Mouse (Mus musculus) forebrain, embryonic 14.5 days (tissue): ENCODE results near the gene Rffl. TPM values are rescaled to one million over a fixed set of nuclear protein-coding genes. Genes with fewer than 3 reads are reported as not detected.

Experiments
- ATAC-seq: fragments of 200-750 bp; cut with Nextera tagmentation; 2 replicates; pipeline ENCODE4 v1.8.0; 2017; ENCODE audit warnings: mild to moderate bottlenecking, moderate library complexity
- DNase-seq: peaks from one replicate; pipeline ENCODE4 v3.0.0-alpha.2; 2015; ENCODE audit warnings: low spot score
- H3K27ac ChIP-seq: fragments of 300-500 bp; sonication (generic); 2 replicates; pipeline ENCODE4 v1.5.1; 2014; ENCODE audit warnings: low read depth, mild to moderate bottlenecking, control low read depth, low read length, moderate library complexity
- H3K27me3 ChIP-seq: fragments of 300-500 bp; sonication (generic); replicated peaks from 2 replicates; pipeline ENCODE4 v1.6.1; 2014; ENCODE audit warnings: low read length, control low read depth, mixed read lengths; ENCODE audit not compliant: control insufficient read depth, insufficient read depth
- H3K36me3 ChIP-seq: fragments of 300-500 bp; sonication (generic); 2 replicates; pipeline ENCODE4 v1.6.1; 2014; ENCODE audit warnings: low read length, control low read depth; ENCODE audit not compliant: control insufficient read depth, insufficient read depth
- H3K4me1 ChIP-seq: fragments of 300-500 bp; sonication (generic); 2 replicates; pipeline ENCODE4 v1.6.1; 2014; ENCODE audit warnings: antibody characterized with exemption, low read length, control low read depth; ENCODE audit not compliant: control insufficient read depth, insufficient read depth
- H3K4me2 ChIP-seq: fragments of 300-500 bp; sonication (generic); 2 replicates; pipeline ENCODE4 v1.6.1; 2014; ENCODE audit warnings: mild to moderate bottlenecking, control low read depth, low read length
- H3K4me3 ChIP-seq: fragments of 300-500 bp; sonication (generic); 2 replicates; pipeline ENCODE4 v1.5.1; 2014; ENCODE audit warnings: low read depth, low read length, control low read depth
- H3K9ac ChIP-seq: fragments of 300-500 bp; sonication (generic); 2 replicates; pipeline ENCODE4 v1.6.1; 2014; ENCODE audit warnings: mild to moderate bottlenecking, low read length, control low read depth, moderate library complexity
- H3K9me3 ChIP-seq: fragments of 300-500 bp; sonication (generic); replicated peaks from 2 replicates; pipeline ENCODE4 v1.6.1; 2016; ENCODE audit warnings: low read length, control low read depth, mixed read lengths; ENCODE audit not compliant: control insufficient read depth
- WGBS: fragments of 180-500 bp; shearing (Covaris S2); extraction: QIAGEN DNeasy Blood & Tissue Kit; methylation state at CpG from one replicate; pipeline ENCODE4 v1.1.7; 2014; 5-methylcytosine and 5-hydroxymethylcytosine counted together
- polyA plus RNA-seq: library from polyadenylated mRNA; unstranded; fragments of >200 nt; fragmentation: Nextera tagmentation; extraction: Ambion mirVana; gene quantifications from 2 replicates; pipeline ENCODE4 v1.2.1, GENCODE M21; 2014

The Rffl gene
- polyA plus RNA-seq, 1 experiment from 2014 or later = 9.8 TPM

GRCm38 (mm10) chr11:82866850-82867564, 4.0 kb downstream of the Rffl start:
- whole genome bisulfite sequencing = 29% methylated on average over 7 of the region's 7 CpGs
- Histone ChIP-seq H3K4me2 (no peak overlapping the region), H3K36me3 (no peaks in the 10 kb centered on the region), H3K4me3 (no peak overlapping the region), H3K27ac (no peak overlapping the region), H3K4me1 (peaks cover 25% of the 10 kb centered on the region), H3K9me3 (no peaks in the 10 kb centered on the region), H3K27me3 (no peaks in the 10 kb centered on the region), H3K9ac (no peak overlapping the region)
- DNase-seq (no peak), ATAC-seq (no peak)

DNA sequence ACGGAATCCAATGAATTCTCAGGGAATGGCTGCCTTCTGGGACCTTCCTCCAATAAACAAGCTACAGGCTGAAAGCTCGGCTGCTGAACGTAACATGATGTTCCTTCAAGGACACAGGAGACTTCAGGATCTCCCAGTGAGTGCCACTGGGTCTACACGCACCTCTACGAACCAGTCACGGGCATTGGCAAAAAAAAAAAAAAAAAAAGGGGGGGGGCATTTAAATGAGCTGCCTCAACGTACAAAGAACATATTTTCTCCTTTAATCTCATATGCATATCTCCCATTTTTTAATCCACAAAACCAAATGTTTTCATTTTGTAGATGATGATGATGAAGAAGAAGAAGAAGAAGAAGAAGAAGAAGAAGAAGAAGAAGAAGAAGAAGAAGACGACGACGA, 5.1 kb downstream of the Rffl start:
- Histone ChIP-seq H3K36me3 (no peaks in the 10 kb centered on the region), H3K4me2 (no peak overlapping the region), H3K27me3 (no peaks in the 10 kb centered on the region), H3K27ac (no peak overlapping the region), H3K4me1 (peaks cover 30% of the 10 kb centered on the region), H3K9ac (no peak overlapping the region), H3K4me3 (no peak overlapping the region), H3K9me3 (no peaks in the 10 kb centered on the region)
- DNase-seq = no peak
- WGBS = 86% methylated on average over 10 of the region's 10 CpGs
- ATAC-seq = no peak

DNA sequence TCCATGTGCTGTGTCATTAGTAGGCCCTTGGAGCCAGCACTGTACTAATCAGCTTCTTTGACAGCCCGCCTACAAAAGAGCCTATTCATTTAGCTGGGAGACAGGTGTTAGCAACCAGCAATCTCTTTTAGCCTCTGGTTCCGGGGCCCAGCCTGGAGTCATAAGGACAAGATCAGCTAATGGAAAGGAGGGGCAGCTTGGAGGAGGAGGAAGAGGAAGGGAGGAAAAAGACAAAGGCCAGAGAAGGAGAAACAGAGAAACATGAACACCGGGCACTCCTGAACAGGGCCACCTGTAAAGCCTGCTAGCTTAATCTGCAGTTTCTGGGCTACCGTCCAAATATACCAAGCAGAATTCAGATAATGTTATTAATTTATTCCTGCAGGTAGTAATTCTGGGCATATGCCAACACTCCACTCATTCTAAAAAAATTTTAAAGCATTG, 7.5 kb downstream of the Rffl start:
- peaks cover 30% of the 10 kb centered on the region for H3K4me1 ChIP-seq
- H3K9me3 ChIP-seq = no peaks in the 10 kb centered on the region
- H3K27ac ChIP-seq = peak overlapping the region; percentile 81
- WGBS = 8% methylated on average over 4 of the region's 4 CpGs
- no peak overlapping the region for H3K4me2 ChIP-seq
- ATAC-seq (peak; percentile 84), DNase-seq (peak; percentile 77)
- H3K4me3 ChIP-seq = no peak overlapping the region
- H3K36me3 ChIP-seq = no peaks in the 10 kb centered on the region
- no peak overlapping the region for H3K9ac ChIP-seq
- H3K27me3 ChIP-seq = no peaks in the 10 kb centered on the region

DNA sequence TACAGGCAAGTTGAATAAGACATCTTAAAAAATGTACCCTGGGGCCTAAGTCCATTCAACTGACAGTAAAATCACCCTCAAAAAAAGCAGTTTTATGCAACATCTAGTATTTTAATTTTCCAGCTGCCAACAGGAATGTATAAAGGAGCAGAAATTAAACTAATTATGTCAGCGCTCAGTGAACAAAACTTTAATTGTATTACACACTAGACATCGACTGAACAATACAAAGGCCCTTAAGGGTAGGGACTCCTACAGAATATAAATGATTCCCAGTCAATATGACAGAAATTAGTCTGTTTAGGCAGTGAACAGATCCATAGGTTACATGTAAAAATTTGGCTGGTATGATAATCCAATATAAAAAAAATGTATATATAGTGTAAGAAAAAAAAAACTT, 8.0 kb downstream of the Rffl start:
- ATAC-seq (peak; percentile 81), DNase-seq (peak; percentile 73)
- Histone ChIP-seq H3K27me3 (no peaks in the 10 kb centered on the region), H3K9me3 (no peaks in the 10 kb centered on the region), H3K27ac (peak overlapping the region; percentile 81), H3K4me3 (no peak overlapping the region), H3K9ac (no peak overlapping the region), H3K4me1 (peaks cover 30% of the 10 kb centered on the region), H3K36me3 (no peaks in the 10 kb centered on the region), H3K4me2 (0 out of 2 replicates have a peak overlapping the region, but pooled peaks have one; percentile 1)
- WGBS = 4% methylated on average over 2 of the region's 2 CpGs

GRCm38 (mm10) chr11:82862638-82863037, 8.4 kb downstream of the Rffl start:
- ATAC-seq (peak; percentile 24; the same call in 1 of the 2 replicates), DNase-seq (no peak)
- Histone ChIP-seq H3K36me3 (no peaks in the 10 kb centered on the region), H3K27ac (peak overlapping the region; percentile 76), H3K27me3 (no peaks in the 10 kb centered on the region), H3K9ac (no peak overlapping the region), H3K4me3 (no peak overlapping the region), H3K9me3 (no peaks in the 10 kb centered on the region), H3K4me2 (0 out of 2 replicates have a peak overlapping the region, but pooled peaks have one; percentile 1), H3K4me1 (peaks cover 30% of the 10 kb centered on the region)
- 14% methylated on average over 9 of the region's 9 CpGs for WGBS

GRCm38 (mm10) chr11:82861558-82861957, 9.5 kb downstream of the Rffl start:
- H3K4me2 ChIP-seq = no peak overlapping the region
- 46% methylated on average over 8 of the region's 8 CpGs for WGBS
- no peaks in the 10 kb centered on the region for H3K36me3 ChIP-seq
- 0 out of 2 replicates have a peak overlapping the region, but pooled peaks have one; percentile 76 for H3K27ac ChIP-seq
- H3K4me1 ChIP-seq = peaks cover 26% of the 10 kb centered on the region
- H3K4me3 ChIP-seq = no peak overlapping the region
- no peak for ATAC-seq
- H3K9ac ChIP-seq = no peak overlapping the region
- DNase-seq = no peak
- no peaks in the 10 kb centered on the region for H3K9me3 ChIP-seq
- no peaks in the 10 kb centered on the region for H3K27me3 ChIP-seq

DNA sequence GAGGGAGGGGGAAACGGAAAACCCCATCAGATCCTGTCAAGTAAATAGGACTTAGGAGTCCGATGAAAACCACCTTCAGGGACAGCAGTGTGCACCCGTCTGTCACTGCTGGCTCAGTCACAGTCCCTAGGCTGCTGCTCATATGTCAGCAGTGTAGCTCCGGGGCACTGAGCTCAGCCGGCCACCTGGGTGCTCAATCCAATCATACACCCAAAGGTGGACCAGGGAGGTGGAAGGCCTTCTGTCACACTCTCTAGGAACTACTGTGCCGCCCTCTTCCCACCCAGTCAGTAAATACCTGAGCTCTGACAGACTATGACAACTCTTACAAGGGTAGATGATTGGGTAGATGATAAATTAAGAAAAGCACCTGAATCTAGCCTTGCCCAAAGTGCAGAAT, 10.3 kb downstream of the Rffl start:
- no peaks in the 10 kb centered on the region for H3K9me3 ChIP-seq
- no peak for ATAC-seq

GRCm38 (mm10) chr11:82857307-82857848, 13.6 kb downstream of the Rffl start:
- H3K4me3 ChIP-seq = no peak overlapping the region
- no peak overlapping the region for H3K9ac ChIP-seq
- no peaks in the 10 kb centered on the region for H3K36me3 ChIP-seq
- peak overlapping the region; percentile 70; the same call in 1 of the 2 replicates for H3K27ac ChIP-seq
- no peaks in the 10 kb centered on the region for H3K9me3 ChIP-seq
- ATAC-seq = no peak
- peaks cover 19% of the 10 kb centered on the region for H3K4me1 ChIP-seq
- whole genome bisulfite sequencing = 77% methylated on average over 13 of the region's 13 CpGs
- no peaks in the 10 kb centered on the region for H3K27me3 ChIP-seq
- H3K4me2 ChIP-seq = no peak overlapping the region
- DNase-seq = no peak

More for the DNA sequence above, 10.3 kb downstream of the Rffl start:
- H3K27me3 ChIP-seq = no peaks in the 10 kb centered on the region
- H3K4me2 ChIP-seq = no peak overlapping the region
- no peaks in the 10 kb centered on the region for H3K36me3 ChIP-seq
- no peak overlapping the region for H3K9ac ChIP-seq
- peaks cover 31% of the 10 kb centered on the region for H3K4me1 ChIP-seq
- no peak for DNase-seq
- WGBS = 85% methylated on average over 6 of the region's 6 CpGs
- H3K4me3 ChIP-seq = no peak overlapping the region
- no peak overlapping the region for H3K27ac ChIP-seq

GRCm38 (mm10) chr11:82856032-82856431, 15.0 kb downstream of the Rffl start:
- Histone ChIP-seq H3K4me2 (peak overlapping the region; percentile 18; the same call in 1 of the 2 replicates), H3K4me1 (peaks cover 10% of the 10 kb centered on the region), H3K27ac (peak overlapping the region; percentile 70)

More at GRCm38 (mm10) chr11:82856032-82856431, 15.0 kb downstream of the Rffl start:
- WGBS = 10% methylated on average over 10 of the region's 10 CpGs
- H3K9ac ChIP-seq = no peak overlapping the region
- ATAC-seq (peak; percentile 89), DNase-seq (peak; percentile 86)
- H3K36me3 ChIP-seq = no peaks in the 10 kb centered on the region
- H3K9me3 ChIP-seq = no peaks in the 10 kb centered on the region
- no peaks in the 10 kb centered on the region for H3K27me3 ChIP-seq
- H3K4me3 ChIP-seq = no peak overlapping the region
